Mouse (Mus musculus) liver, adult 2 months (tissue): ENCODE results near the gene 1700056E22Rik.

Experiments used
- CTCF ChIP-seq: fragments of 200-500 bp; IDR thresholded peaks from 2 replicates; pipeline ENCODE4 v1.5.1; 2011; ENCODE audit warnings: low read depth, low read length, control low read depth
- POLR2A ChIP-seq: fragments of 200-500 bp; IDR thresholded peaks from 2 replicates; pipeline ENCODE4 v1.6.1; 2011; ENCODE audit warnings: low read length, control low read depth; ENCODE audit not compliant: insufficient read depth; ENCODE audit errors: extremely low read depth

DNA sequence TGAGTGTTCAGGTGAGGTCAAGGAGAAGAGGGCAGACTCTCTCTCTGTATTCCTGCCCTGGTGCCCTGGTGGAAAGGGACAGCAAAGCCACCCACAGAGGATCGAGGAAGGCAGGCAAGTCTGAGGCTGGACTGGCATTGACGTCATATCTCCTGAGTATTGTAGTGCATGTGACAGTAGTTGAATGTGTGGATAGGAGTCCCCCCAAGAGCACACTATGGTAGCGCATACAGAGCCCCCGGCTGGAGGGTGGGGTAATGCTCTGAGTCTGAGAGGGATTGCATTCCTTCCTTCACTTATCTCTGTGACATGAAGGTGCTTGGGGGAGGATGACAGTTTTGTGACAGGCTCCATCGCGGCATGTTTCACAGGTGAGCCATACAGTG lies 14.4 kb downstream of the 1700056E22Rik start:
- TF ChIP-seq CTCF = no peak
- TF ChIP-seq POLR2A = no peak
